Mouse (Mus musculus): ENCODE measurements around the gene Il20. TPM values are rescaled to one million over a fixed set of nuclear protein-coding genes. Genes with fewer than 3 reads are reported as not detected.

Il20 gene
- not detected in 2 replicates for polyA plus RNA-seq (2012; rRNA removed)

GRCm38 (mm10) chr1:130911401-130912010 lies at the start of gene Il20:
Gene Il20, minus strand, starts transcription at chr1:130911451.

DNA sequence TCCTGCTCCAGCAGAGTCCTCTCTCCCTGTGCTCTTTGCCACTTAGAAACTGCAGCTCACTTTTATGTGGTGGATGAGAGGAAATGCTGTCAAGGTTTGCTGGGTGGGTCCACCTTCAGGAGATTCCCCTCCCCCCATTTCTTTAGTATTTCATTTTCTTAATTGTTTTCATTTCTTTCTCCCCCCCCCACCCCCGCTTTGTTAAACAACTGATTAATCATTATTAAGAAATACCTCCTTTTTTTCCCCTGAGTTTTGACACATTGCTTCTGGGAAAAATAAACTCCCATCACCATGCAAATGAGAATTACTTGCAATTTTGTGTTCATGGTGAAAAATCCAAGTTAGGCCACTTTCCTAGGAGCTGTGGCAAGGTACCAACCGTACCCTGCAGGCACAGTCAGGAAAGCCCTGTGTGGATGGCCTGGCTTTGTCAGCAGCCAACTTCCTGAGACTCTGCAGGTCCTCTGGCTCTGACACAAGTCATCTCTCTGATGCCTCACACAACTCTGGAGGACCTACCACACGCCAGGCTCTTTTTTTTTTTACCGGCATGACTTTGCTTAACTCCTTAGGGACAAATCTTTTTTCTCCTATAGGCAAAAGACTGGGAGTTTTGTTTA lies 28.9 kb upstream of the Il20 start, which contains the start of gene Il19:
TSS of gene Il19 (minus strand) at position 51 of the 623 bp plus-strand sequence.

DNA sequence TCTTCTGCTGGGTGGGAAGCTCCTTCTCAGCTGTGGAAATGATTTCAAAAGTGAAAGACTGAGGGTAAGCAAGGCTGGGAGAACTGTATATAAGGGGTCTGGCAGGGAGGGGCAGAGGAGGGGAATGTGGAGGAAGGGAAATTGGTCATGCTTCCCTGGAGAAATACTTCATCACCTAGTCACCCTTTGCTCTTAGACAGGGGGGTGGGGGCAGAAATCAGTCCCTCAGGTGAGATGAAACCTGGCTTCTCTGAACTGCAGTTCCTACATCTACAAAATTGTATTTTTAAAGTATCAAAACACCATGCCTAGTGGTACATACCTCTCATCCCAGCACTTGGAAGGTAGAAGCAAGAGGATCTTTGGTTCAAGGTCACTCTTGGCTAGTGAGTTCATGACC lies 23.9 kb downstream of the Il20 start, which contains the start of gene Il24:
TSS of gene Il24 (minus strand) at position 101 of the 400 bp plus-strand sequence.

DNA sequence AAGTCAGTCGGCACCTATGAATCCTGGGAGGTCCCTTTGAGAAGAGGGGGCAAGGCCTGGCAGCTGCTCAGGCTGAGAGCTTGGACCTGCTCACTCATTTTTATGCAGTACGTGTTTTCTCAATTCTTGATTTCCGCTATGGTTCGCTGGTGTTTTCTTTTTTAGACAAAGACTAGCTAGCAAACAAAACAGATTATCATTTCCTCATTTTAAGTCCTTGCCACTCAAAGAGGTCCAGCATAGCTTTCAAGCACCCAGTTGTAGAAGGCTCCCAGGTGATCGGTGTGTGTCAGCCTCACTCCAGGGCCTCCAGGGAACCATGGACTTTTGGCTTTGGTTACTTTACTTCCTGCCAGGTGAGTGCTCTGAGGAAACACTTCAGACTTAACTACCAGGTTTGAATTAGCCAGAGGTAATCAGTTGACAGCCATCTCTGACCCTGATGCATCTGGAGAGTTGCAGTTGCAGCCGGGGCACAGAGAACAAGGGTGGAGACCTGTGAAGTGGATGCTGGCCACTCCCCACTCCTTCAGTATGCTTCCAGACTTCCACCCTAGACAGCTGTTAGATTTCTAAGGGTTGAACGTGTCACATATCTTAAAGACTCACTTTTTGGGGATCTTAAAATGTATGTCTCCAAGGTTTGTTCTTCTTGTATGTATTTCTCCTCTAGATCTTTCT lies 45.6 kb downstream of the Il20 start, which contains the start of gene Fcmr:
TSS of gene Fcmr (plus strand) at position 129 of the 681 bp plus-strand sequence.

Other genes starting within 250 kb of the Il20 start
- 0.22 and 0.46 TPM in 2 replicates for gene C4bp, start 249.8 kb downstream of the Il20 start, polyA plus RNA-seq (2012; rRNA removed)
- not detected in 2 replicates for gene Gm29427, start 195.7 kb downstream of the Il20 start, polyA plus RNA-seq (2012; rRNA removed)
- gene Yod1, start 194.1 kb downstream of the Il20 start, polyA plus RNA-seq (2012; rRNA removed): 0.54 and 0.55 TPM in 2 replicates
- gene Pfkfb2, start 182.2 kb downstream of the Il20 start, polyA plus RNA-seq (2012; rRNA removed): 1.6 and 2.4 TPM in 2 replicates
- 10.8 and 14.0 TPM in 2 replicates for gene AA986860, start 179.5 kb downstream of the Il20 start, polyA plus RNA-seq (2012; rRNA removed)
- 0.06 and 0.19 TPM in 2 replicates for gene Fcamr, start 110.5 kb downstream of the Il20 start, polyA plus RNA-seq (2012; rRNA removed)
- gene Pigr, start 84.8 kb downstream of the Il20 start, polyA plus RNA-seq (2012; rRNA removed): 4.1 and 8.9 TPM in 2 replicates
- gene Fcmr, start 45.8 kb downstream of the Il20 start, polyA plus RNA-seq (2012; rRNA removed): 0.22 and 0.56 TPM in 2 replicates
- gene Il24, start 24.0 kb downstream of the Il20 start, polyA plus RNA-seq (2012; rRNA removed): not detected in 2 replicates
- not detected in 2 replicates for gene Il19, start 28.7 kb upstream of the Il20 start, polyA plus RNA-seq (2012; rRNA removed)
- not detected in 2 replicates for gene Il10, start 108.4 kb upstream of the Il20 start, polyA plus RNA-seq (2012; rRNA removed)
- gene Mapkapk2, start 186.4 kb upstream of the Il20 start, polyA plus RNA-seq (2012; rRNA removed): 37.5 and 45.8 TPM in 2 replicates
- 0.08 and 0.18 TPM in 2 replicates for gene Dyrk3, start 226.9 kb upstream of the Il20 start, polyA plus RNA-seq (2012; rRNA removed)
- gene Eif2d, start 241.7 kb upstream of the Il20 start, polyA plus RNA-seq (2012; rRNA removed): 11.4 and 13.4 TPM in 2 replicates